Mouse (Mus musculus) NIH3T3 (cell line): Measurements from ENCODE around the gene Synj1.
A peak's percentile ranks its signal among the peaks of the same experiment; 100 is the strongest.

Experiments
- DNase-seq: peaks from one replicate; pipeline ENCODE4 v3.0.0-alpha.2; 2012; ENCODE audit warnings: low read depth

Synj1 gene

DNA sequence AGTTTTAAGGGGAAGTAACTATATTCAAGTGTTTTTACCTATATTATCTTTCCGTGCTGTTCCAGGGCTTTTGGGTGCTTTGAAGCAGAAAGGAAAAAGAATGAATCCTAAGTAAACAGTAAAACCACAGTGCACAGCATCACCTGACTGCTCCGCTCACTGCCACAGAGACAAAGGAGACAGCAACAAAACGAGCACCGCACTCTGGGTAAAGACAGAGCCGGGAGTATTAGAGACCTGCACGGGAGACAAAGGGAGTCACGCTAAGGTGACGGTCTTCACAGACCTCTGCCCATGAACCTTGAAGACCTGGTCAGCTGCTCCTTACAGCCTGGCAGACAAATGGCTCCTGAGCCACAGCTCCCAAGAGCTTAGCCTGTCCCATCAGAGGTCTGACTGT is 64.1 kb downstream of the Synj1 start:
- no peak for DNase-seq

DNA sequence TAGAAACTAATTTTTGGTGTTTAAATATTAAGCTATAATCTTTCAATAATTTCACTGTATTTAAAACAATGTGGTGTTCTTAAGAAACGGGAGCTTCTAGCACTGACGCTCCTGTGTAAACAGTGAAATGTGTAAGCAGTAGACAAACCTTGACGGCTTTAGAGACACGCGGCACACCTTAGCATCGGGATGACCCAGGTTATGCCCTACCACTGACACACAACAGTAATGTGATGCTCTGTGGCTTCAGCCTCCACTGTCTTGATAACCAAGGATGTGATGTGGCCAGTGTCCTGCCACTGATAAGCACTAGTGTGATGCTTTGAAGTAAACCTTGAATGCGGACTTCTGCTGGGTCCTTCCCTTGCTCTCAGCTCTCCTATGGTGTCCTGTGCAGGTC is 69.9 kb downstream of the Synj1 start:
- DNase-seq = no peak

- DNase-seq = peak; percentile 98
Observed at GRCm38 (mm10) chr16:90934687-90935328, 76.3 kb downstream of the Synj1 start, which contains the start of gene Cfap298. Gene Cfap298 (minus strand): TSS chr16:90935114.

DNA sequence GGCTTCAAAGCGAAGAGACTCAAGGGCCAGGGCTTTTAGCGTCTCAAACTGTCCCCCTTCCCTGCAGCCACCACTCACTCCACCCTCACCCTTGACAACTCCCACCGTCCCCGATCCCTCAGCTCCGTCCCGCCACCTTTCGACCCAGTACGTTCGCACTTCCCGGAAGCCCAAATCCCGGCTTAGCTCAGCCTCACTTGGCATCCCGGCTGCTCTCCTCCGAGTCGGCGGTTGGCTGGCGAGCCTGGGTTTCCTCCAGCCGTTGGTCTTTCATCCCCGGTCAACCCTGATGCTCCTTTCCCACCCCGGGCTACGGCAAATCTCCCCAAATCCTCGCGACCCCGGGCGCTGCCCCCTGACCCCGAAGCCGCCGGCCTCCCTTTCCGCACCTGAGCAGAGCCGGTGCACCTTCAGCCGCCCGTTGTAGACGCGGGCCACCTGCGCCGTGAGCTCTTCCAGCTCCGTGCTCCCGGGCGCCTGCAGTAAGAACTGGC is 76.9 kb downstream of the Synj1 start:
- peak; percentile 67 for DNase-seq

GRCm38 (mm10) chr16:90933534-90934176 is 77.5 kb downstream of the Synj1 start:
- DNase-seq = no peak

DNA sequence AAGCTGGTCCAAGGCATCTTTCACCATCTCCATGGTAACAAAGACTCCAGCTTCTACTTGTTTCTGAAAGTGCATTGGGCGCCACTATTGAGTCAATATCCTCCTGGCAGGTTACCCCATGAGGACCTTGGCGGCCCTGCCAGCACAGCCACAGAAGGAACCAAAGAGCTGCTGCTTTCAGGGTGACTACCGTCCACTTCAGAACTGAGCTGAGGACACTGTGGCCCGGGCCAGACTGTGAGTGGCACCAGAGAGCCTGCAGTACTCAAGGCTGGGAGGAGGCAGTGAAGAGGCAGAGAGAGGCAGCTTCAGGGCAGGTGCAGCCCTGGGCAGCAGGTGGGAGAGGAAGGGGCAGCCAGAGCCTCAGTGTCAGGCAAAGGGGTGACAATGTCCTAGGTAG is 83.7 kb downstream of the Synj1 start:
- no peak for DNase-seq

DNA sequence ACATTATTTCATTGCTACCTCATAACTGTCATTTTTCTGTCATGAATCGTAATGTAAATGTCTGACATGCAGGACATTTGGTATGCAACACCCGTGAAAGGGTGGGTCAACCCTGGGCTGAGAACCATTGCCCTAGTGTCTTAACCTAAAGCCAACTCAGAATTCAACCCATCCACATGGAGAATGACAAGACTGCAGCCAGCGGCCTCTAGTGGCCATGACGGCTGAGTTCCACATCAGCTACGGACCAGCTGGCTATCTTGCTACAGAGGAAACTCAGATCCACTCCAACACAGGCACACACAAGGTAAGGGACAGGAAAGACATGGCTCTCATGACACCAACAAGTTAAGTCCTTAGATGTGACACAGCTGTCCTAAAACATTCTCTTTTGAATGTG is 85.6 kb downstream of the Synj1 start:
- peak; percentile 84 for DNase-seq

DNA sequence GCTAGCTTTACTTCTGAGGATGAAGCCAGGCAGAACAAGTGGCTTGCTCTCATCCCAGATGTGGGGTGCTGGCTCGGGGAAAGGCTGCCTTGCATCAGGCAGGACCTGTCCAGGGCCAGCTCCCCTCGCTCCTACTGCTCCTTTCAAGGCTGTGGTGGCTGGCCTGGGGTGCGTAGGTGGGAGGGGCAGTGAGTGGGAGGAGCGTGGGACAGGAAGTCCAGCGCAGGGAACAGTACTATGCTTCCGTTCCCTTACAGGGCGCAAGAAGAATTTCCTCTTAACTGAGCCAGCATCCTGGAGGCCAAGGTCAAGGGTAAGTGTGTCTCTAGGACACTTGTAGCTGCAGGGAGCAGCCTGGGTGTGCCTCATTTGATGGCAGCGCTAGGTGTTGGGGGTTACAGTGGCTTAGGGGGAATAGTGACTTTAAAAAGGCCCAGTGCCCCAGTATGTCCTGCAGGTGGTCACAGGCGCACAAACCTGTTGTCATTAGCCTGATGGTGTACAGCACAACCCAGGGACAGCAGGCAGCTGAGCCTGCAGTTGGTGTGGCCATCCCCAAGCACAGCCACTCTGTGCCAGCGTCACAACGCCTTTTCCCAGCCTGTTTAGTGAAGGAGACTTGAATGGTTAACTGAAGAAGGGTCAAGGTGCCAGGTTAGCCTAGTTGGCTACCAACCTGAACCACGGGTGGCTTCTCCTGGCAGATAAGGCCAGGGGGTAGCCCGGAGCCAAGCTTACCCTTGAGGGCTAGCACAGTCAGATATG is 86.3 kb downstream of the Synj1 start:
- no peak for DNase-seq

DNA sequence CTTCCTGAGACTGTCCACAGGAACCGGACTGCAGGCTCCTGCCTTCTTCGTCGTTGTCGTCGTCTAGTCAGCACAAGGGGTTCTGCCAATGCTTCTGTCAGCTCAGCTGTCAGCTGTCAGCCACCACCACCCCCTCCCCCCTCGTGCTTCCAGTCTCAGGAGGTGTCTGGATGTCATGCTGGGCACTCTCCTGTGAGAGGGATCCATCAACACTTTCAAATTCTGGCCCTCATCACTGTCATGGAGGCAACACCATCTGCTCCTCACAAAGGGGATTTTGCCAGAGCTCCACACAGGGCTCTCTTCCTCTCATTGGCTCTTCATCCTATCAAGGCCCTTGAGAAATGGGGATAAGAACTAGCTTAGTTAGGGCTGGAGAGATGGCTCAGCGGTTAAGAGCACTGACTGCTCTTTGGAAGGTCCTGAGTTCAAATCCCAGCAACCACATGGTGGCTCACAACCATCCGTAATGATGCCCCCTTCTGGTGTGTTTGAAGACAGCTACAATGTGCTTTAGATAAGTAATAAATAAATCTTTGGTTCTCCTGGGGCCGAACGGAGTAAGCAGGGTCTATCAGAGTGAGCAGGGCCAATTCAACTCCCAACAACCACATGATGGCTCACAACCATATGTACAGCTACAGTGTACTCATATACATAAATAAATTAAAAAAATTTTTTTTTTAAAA is 89.5 kb downstream of the Synj1 start:
- no peak for DNase-seq

DNA sequence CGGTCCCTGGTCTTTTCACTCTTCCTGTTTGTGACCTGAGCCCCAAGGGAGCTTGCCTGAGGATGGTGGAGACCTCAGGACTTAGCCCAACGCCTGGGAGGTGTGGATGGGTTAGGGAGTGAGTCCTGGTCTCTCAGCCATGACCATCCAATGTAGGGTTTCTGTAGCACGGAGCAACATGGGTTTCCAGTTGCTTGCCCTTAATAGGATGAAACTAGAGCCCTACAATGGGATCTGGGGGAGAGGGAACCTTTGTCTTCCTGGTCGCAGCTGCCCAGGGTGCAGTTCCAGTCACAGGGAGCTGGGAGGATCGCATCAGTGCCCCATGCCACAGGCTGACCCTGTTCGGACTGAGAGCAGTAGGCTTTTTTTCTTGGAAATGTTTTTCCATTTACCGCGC is 94.0 kb downstream of the Synj1 start:
- no peak for DNase-seq

DNA sequence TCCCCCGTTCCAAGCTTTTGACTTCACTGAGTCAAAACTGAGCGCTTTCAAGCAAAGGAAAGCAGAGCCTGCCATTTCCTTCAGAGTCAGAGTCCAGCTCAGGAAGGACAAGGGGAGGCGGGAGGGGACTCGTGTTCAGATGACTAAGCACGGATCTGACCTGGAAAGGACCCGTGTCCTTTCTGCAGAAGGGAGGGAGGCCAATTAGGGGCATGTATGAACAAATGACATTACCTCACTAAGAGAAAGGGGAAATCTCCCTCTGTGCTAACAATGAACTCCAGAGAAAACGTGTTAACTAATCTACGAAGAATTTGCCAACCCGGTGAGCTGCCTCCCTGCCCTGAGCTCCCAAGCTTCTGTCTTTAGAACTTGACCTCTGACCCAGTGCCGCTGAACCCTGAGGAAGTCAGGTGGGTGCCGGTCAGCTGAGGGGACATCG is 95.0 kb downstream of the Synj1 start:
- peak; percentile 58 for DNase-seq

DNA sequence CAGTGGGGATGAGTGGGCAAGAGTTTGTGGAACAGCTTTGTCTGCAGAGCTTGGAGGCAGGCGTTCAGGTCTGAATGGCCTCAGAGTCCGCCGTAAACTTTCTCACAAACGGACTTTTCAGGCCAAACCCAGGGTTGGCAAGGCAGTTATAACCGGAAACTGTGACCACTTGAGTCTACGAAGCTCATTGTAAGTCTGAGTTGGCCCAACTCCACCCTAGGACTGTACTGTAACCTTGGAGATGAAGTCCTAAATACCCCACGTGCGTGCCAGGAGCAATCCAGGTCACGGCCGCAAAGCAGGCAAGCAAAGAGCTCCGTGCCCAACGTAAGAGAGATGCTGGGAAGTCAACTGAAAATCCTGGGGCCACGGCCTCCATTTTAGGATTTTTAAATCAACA is 99.3 kb downstream of the Synj1 start:
- no peak for DNase-seq

GRCm38 (mm10) chr16:90910855-90911533 is 100.1 kb downstream of the Synj1 start:
- no peak for DNase-seq

- DNase-seq = no peak
Observed at GRCm38 (mm10) chr16:90907250-90907649, 103.9 kb downstream of the Synj1 start.

DNA sequence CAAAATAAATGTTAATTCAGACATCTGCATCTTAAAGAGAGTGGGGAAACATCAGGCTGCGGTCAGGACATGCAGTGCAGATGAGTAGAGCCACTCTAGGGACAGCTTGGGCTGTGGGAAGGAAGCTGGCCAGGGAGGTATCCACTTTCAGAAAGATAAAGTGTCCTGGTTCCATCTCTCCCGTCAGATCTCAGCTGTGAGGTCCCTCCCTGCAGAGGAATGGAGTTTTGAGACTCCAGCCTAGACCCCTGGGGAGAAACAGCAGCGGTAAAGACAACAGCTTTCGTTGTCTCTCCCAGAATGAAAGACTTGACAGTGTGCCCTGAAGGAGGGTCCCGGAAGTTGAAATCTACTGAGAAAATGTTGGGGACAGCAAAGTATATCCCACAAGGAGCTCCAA is 107.8 kb downstream of the Synj1 start:
- DNase-seq = no peak

GRCm38 (mm10) chr16:90901364-90901763 is 109.7 kb downstream of the Synj1 start:
- no peak for DNase-seq

DNA sequence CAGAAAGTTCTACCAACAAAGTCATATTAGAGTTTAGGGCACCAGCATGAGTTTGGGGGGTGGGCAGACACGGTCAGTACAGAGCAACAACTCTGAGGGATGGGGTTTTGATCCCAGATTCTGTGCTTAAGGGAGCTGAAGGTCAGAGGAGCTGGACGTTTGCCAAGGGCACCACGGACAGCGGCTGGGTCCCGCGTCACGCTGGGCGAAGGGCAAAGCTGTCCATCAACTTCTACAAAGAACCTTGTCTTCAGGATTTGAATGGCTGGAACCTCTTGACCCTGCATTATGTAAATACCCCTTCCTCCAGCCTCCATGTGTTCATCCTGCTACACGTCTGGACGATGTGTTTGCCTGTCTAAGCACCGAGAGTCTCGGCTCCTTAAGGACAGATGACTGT is 111.6 kb downstream of the Synj1 start:
- peak; percentile 38 for DNase-seq

GRCm38 (mm10) chr16:90897651-90898050 is 113.5 kb downstream of the Synj1 start:
- DNase-seq = peak; percentile 57

GRCm38 (mm10) chr16:90893792-90894191 is 117.3 kb downstream of the Synj1 start:
- no peak for DNase-seq

GRCm38 (mm10) chr16:90893019-90893418 is 118.1 kb downstream of the Synj1 start:
- DNase-seq = peak; percentile 68

DNA sequence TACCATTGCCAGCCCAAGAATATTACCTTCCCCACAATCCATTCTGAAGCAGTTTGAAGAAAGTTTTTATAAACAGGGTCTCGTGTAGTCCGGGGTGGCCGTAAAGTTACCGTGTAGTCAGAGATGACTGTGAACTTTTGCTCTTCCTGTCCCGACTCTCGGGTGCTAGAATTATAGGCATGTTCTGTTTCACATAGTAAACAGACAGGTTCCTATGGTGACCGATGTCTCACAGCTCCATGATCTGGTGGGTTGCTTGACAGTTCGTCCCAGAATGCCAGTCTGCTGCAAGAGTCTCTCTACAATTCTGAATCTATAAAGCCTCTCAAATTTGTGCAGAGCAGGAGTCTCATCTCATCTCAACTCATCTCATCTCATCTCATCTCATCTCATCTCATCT is 119.0 kb downstream of the Synj1 start:
- DNase-seq = no peak

- DNase-seq = no peak
Observed at GRCm38 (mm10) chr16:90891601-90892000, 119.5 kb downstream of the Synj1 start.
